Mouse (Mus musculus) cerebellum, adult 9-11 months (tissue): ENCODE measurements at regions not wholly inside any gene's neighbourhood (a gene's known extent, or its start where the extent isn't known, plus 50 kb on each side); places are given as distances from the start of the nearest gene placed in this dataset.

Experiments
- DNase-seq: peaks from one replicate; pipeline ENCODE4 v3.0.0; 2022

- DNase-seq: no peak
Observed at GRCm38 (mm10) chr2:123486681-123487080, 603.1 kb upstream of the Sema6d start.

GRCm38 (mm10) chr2:123506162-123506561 is 583.6 kb upstream of the Sema6d start:
- DNase-seq: no peak

DNA sequence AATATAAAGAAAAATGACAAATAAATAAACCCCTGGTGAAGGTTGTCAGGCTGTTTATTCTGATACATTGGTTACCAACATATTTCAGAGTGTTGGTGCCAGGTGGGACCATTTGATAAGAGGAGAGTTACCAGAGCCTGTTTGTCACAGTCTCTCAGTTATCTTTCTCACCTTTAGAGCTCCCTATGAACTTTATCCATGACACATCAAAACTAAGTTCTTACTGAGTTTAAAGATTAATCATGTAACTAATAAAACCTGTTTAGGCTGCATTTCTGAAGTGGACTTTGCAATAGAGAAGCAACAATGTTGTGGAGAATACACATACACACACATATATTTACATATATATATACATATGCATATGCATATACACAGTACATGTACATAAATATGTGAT is 582.7 kb upstream of the Sema6d start:
- DNase-seq: no peak

DNA sequence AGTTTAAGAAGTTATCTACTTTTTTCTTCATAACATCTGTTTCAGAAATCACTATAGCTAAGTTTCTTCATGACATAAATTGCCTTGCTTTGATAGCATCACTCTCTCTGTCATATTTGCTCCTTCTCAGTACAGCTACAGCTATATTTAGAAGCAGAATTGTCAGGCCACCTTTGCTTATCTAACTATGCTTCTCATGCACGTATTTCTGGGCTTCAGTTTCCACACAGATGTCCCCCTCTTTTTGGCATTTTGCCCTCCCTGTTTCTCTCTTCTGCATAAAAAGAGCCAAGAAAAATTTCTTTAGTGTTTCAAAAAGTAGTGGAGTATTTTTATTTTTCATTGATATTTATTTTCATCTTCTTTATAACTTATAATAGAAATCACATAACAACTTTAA is 560.9 kb upstream of the Sema6d start:
- DNase-seq: no peak

- no peak for DNase-seq
Observed at GRCm38 (mm10) chr2:123532946-123533791, 556.6 kb upstream of the Sema6d start.

DNA sequence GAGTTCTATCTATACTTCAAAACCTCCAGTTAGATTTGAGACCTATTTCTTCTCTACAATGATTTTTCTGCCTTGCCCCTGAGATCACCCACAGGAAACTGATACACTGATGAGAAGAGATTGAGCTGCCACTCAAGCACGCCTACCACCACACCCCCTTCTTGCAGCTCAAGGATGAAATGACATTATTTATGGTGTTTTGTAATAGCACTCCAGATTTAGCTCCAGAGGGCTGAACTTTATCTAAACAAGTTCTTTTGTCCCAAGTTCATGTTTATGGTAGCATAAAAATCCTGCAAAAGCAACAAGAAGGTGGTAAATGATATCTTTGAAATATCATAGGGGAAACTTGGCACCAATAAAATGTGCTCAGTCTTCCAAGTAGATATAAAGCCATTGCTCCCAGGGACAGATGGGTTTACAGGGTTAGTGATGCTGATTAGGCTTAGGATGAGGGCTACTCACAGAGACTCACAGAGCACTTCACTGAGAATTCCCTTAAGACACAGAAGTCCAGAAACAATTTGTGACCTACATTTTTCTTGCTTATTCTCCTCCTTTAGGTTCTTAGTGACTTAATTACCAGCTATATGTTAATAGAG is 538.4 kb upstream of the Sema6d start:
- no peak for DNase-seq

- DNase-seq: no peak
Observed at GRCm38 (mm10) chr2:123558123-123558650, 531.6 kb upstream of the Sema6d start.
